Mouse (Mus musculus) testis, adult 2 months (tissue): ENCODE measurements around the gene Tubgcp3.

Source experiments
- CTCF ChIP-seq: fragments of 200-500 bp; IDR thresholded peaks from 2 replicates; pipeline ENCODE4 v1.5.1; 2012; ENCODE audit warnings: low read depth, mild to moderate bottlenecking, inconsistent platforms, low read length, moderate library complexity; ENCODE audit not compliant: control insufficient read depth, insufficient read depth, insufficient replicate concordance
- POLR2A ChIP-seq: fragments of 200-500 bp; IDR thresholded peaks from 2 replicates; pipeline ENCODE4 v1.6.1; 2012; ENCODE audit warnings: low read depth, mild to moderate bottlenecking, inconsistent platforms, low read length, moderate library complexity; ENCODE audit not compliant: control insufficient read depth

- TF ChIP-seq CTCF (no peak), POLR2A (no peak)
These were observed 62.1 kb downstream of the Tubgcp3 start for GRCm38 (mm10) chr8:12609752-12610449.
